Mouse (Mus musculus) brain, embryonic 14.5 days (tissue): ENCODE data around the gene Avp.

Experiments
- CTCF ChIP-seq: fragments of 200-500 bp; IDR thresholded peaks from 2 replicates; pipeline ENCODE4 v1.5.1; 2012; ENCODE audit warnings: inconsistent platforms, mild to moderate bottlenecking, moderate library complexity, borderline replicate concordance; ENCODE audit not compliant: insufficient read depth, insufficient read length; ENCODE audit errors: extremely low read depth
- POLR2A ChIP-seq: fragments of 200-500 bp; IDR thresholded peaks from 2 replicates; pipeline ENCODE4 v1.6.1; 2012; ENCODE audit warnings: mild to moderate bottlenecking, inconsistent platforms, borderline replicate concordance; ENCODE audit not compliant: poor library complexity, insufficient read depth, insufficient read length, severe bottlenecking; ENCODE audit errors: extremely low read depth

DNA sequence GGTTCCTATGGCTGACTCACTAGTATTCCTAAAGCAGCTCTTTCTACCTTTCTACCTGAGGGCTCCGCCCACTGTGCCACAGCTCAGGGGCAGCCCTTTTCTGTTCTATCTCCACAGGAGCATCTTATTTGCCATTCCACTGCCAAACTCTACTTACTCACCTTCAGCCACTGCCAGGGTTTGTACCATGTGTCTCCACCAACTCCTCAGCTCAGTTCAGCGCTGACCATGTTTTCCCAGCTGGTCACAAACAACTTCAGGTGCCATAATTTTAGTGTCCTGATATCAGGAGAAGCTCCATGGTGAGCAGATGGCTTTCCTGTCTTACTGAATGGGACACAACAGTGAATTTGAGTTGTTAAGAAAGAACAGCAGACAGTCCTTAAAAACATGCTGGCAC is 24.9 kb downstream of the Avp start:
- no peak for TF ChIP-seq POLR2A
- no peak for TF ChIP-seq CTCF
